In the genomic region with DNA sequence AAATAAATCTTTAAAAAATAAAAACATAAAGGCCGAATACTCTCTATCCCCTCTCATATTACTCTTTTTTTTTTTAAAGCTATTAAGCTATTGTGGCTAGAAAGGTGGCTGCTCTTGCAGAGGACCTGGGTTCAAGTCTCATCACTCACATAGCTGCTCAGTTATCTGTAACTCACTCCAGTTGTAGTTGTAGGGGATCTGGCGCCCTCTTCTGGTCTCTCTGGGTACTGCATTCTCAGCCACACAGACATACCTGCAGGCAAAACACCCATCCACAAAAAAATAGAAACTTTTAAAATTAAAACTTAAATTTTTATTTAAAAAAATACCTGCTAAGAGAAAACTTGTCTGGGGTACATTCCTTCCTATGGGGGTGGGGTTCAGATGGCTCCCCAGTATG, we compare ENCODE assay signal across 10 mouse cellular contexts.
DNase-seq lines count a peak whose midpoint lies in the region; ATAC-seq and TF ChIP-seq lines count a peak whose summit lies in the region.
"Had no signal": no experiment of that assay in that cellular context is flagged by ENCODE, and none has a peak within 500 bp of the region (broad histone marks: within the 10 kb centered on the region; RNA-seq: fewer than 3 reads in every experiment).

No protein-coding gene starts in this region.

- no peak overlapping the region for H3K4me3 ChIP-seq in forebrain, postnatal 0 days (ENCODE audit: low read depth, low read length)
- H3K4me3 ChIP-seq in forebrain, embryonic 10.5 days, result no peak overlapping the region
- no peak overlapping the region for H3K4me3 ChIP-seq in neural tube, embryonic 15.5 days (replicated peaks)
- H3K4me3 ChIP-seq in midbrain, embryonic 14.5 days (replicated peaks; ENCODE audit: low read depth, low read length), result no peak overlapping the region

- ATAC-seq in forebrain, postnatal 0 days, result no peak
- no peak for ATAC-seq in neural tube, embryonic 15.5 days (ENCODE audit: low FRiP score)
- no peak for ATAC-seq in midbrain, embryonic 14.5 days (ENCODE audit: low FRiP score, low TSS enrichment)
- ATAC-seq: Patski had no signal

- no peak for DNase-seq in forebrain, postnatal 0 days
- DNase-seq in forebrain, embryonic 10.5 days (ENCODE audit: extremely low spot score, low spot score), result no peak
- DNase-seq in lung, postnatal 36 days, result peak; percentile 42
- no peak for DNase-seq in lung, postnatal 4 days
- DNase-seq in c-Kit-positive CD71-positive TER-119-negative erythroid progenitor cells, embryonic 14.5 days (ENCODE audit: low read depth), result peak; percentile 33
- peak; percentile 60 for DNase-seq in thymus, postnatal 14 days
- no peak for DNase-seq in midbrain, embryonic 14.5 days
- DNase-seq: embryo, embryonic 11 days had no signal

- no peaks in the 10 kb centered on the region for H3K36me3 ChIP-seq in forebrain, postnatal 0 days (ENCODE audit: insufficient read depth)
- H3K36me3 ChIP-seq in forebrain, embryonic 10.5 days (replicated peaks), result no peaks in the 10 kb centered on the region
- no peaks in the 10 kb centered on the region for H3K36me3 ChIP-seq in neural tube, embryonic 15.5 days
- no peaks in the 10 kb centered on the region for H3K36me3 ChIP-seq in midbrain, embryonic 14.5 days (ENCODE audit: control insufficient read depth, insufficient read depth, low read length)

- TF ChIP-seq CTCF in forebrain, postnatal 0 days (IDR thresholded peaks at IDR 0.05; ENCODE audit: low read depth), result peak; percentile 38

- no peak overlapping the region for H3K9ac ChIP-seq in forebrain, postnatal 0 days
- no peak overlapping the region for H3K9ac ChIP-seq in neural tube, embryonic 15.5 days (replicated peaks)
- H3K9ac ChIP-seq in midbrain, embryonic 14.5 days (replicated peaks; ENCODE audit: low read length), result no peak overlapping the region

- WGBS in forebrain, postnatal 0 days, result 57% methylated on average over 2 of the region's 2 CpGs
- WGBS in forebrain, embryonic 10.5 days, result 51% methylated on average over 2 of the region's 2 CpGs
- WGBS in neural tube, embryonic 15.5 days, result 51% methylated on average over 2 of the region's 2 CpGs
- WGBS in midbrain, embryonic 14.5 days, result 52% methylated on average over 2 of the region's 2 CpGs

- H3K4me1 ChIP-seq in forebrain, postnatal 0 days (ENCODE audit: insufficient read depth), result 0 out of 2 replicates have a peak, but pooled peaks cover 6% of the 10 kb centered on the region
- H3K4me1 ChIP-seq in forebrain, embryonic 10.5 days, result peaks cover 28% of the 10 kb centered on the region
- H3K4me1 ChIP-seq in neural tube, embryonic 15.5 days, result peaks cover 23% of the 10 kb centered on the region
- peaks cover 12% of the 10 kb centered on the region; the same call in 1 of the 2 replicates for H3K4me1 ChIP-seq in midbrain, embryonic 14.5 days (ENCODE audit: control insufficient read depth, insufficient read depth, low read length)

- H3K27me3 ChIP-seq in forebrain, postnatal 0 days (ENCODE audit: insufficient read depth, low read length), result no peaks in the 10 kb centered on the region
- peaks cover 54% of the 10 kb centered on the region for H3K27me3 ChIP-seq in forebrain, embryonic 10.5 days (ENCODE audit: poor library complexity, severe bottlenecking)
- no peaks in the 10 kb centered on the region for H3K27me3 ChIP-seq in neural tube, embryonic 15.5 days (replicated peaks)
- H3K27me3 ChIP-seq in midbrain, embryonic 14.5 days (ENCODE audit: control insufficient read depth, insufficient read depth, low read length), result peaks cover 28% of the 10 kb centered on the region
- H3K27me3 ChIP-seq: Patski had no signal

- H3K27ac ChIP-seq in forebrain, postnatal 0 days (ENCODE audit: low read depth, low read length), result no peak overlapping the region
- H3K27ac ChIP-seq in forebrain, embryonic 10.5 days, result no peak overlapping the region
- H3K27ac ChIP-seq in neural tube, embryonic 15.5 days (replicated peaks), result no peak overlapping the region
- no peak overlapping the region for H3K27ac ChIP-seq in midbrain, embryonic 14.5 days (replicated peaks; ENCODE audit: low read depth, low read length)

- H3K4me2 ChIP-seq in forebrain, postnatal 0 days (ENCODE audit: low read depth), result no peak overlapping the region
- no peak overlapping the region for H3K4me2 ChIP-seq in neural tube, embryonic 15.5 days
- H3K4me2 ChIP-seq in midbrain, embryonic 14.5 days (ENCODE audit: low read length), result no peak overlapping the region

- no peaks in the 10 kb centered on the region for H3K9me3 ChIP-seq in forebrain, postnatal 0 days (ENCODE audit: low read length)
- no peaks in the 10 kb centered on the region; the same call in 1 of the 2 replicates for H3K9me3 ChIP-seq in forebrain, embryonic 10.5 days
- no peaks in the 10 kb centered on the region for H3K9me3 ChIP-seq in neural tube, embryonic 15.5 days (replicated peaks)
- H3K9me3 ChIP-seq in midbrain, embryonic 14.5 days (ENCODE audit: control insufficient read depth, low read length), result no peaks in the 10 kb centered on the region

Comparison
In these comparisons a context has a peak if more than half of its experiments do, and no peak if none do; other contexts are left out.
1. DNase-seq: peak in lung, postnatal 36 days (single experiment), c-Kit-positive CD71-positive TER-119-negative erythroid progenitor cells, embryonic 14.5 days (single experiment) and thymus, postnatal 14 days (single experiment); none in forebrain, postnatal 0 days (single experiment), forebrain, embryonic 10.5 days (single experiment), lung, postnatal 4 days (0 of 2) and midbrain, embryonic 14.5 days (single experiment).